Mouse (Mus musculus) stomach, embryonic 15.5 days (tissue): ENCODE measurements around the gene Ddx39b. TPM values are rescaled to one million over a fixed set of nuclear protein-coding genes. Genes with fewer than 3 reads are reported as not detected.
"Not testable (repeated sequence)": the region's sequence is repeated elsewhere in the genome, so short reads cannot be mapped to it uniquely, and the experiment has no call there.

Experiments
- ATAC-seq: fragments of 200-750 bp; cut with Nextera tagmentation; 2 replicates; pipeline ENCODE4 v1.8.0; 2017; ENCODE audit warnings: low read depth, moderate number of reproducible peaks, moderate TSS enrichment; ENCODE audit not compliant: insufficient read depth, low FRiP score
- H3K27ac ChIP-seq: fragments of 300-500 bp; sonication (generic); 2 replicates; pipeline ENCODE4 v1.5.1; 2015; ENCODE audit warnings: mild to moderate bottlenecking, inconsistent platforms
- H3K27me3 ChIP-seq: fragments of 300-500 bp; sonication (generic); replicated peaks from 2 replicates; pipeline ENCODE4 v1.6.1; 2015; ENCODE audit warnings: inconsistent platforms
- H3K36me3 ChIP-seq: fragments of 300-500 bp; sonication (generic); 2 replicates; pipeline ENCODE4 v1.6.1; 2015; ENCODE audit warnings: inconsistent platforms
- H3K4me1 ChIP-seq: fragments of 300-500 bp; sonication (generic); 2 replicates; pipeline ENCODE4 v1.6.1; 2015; ENCODE audit warnings: inconsistent platforms
- H3K4me2 ChIP-seq: fragments of 300-500 bp; sonication (generic); 2 replicates; pipeline ENCODE4 v1.6.1; 2015; ENCODE audit warnings: mild to moderate bottlenecking, inconsistent platforms
- H3K4me3 ChIP-seq: fragments of 300-500 bp; sonication (generic); replicated peaks from 2 replicates; pipeline ENCODE4 v1.5.1; 2015; ENCODE audit warnings: inconsistent platforms
- H3K9ac ChIP-seq: fragments of 300-500 bp; sonication (generic); 2 replicates; pipeline ENCODE4 v1.6.1; 2015; ENCODE audit warnings: inconsistent platforms
- H3K9me3 ChIP-seq: fragments of 300-500 bp; sonication (generic); 2 replicates; pipeline ENCODE4 v1.6.1; 2016; ENCODE audit warnings: inconsistent platforms
- WGBS: fragments of 180-500 bp; shearing (Covaris S2); methylation state at CpG from one replicate; pipeline ENCODE4 v1.1.7; 2015; 5-methylcytosine and 5-hydroxymethylcytosine counted together
- microRNA-seq: library from miRNA; unstranded; fragments of <30 nt; microRNA quantifications from one replicate; pipeline ENCODE4, GENCODE M21; 2016
- polyA plus RNA-seq: library from polyadenylated mRNA; unstranded; fragments of >200 nt; fragmentation: Nextera tagmentation; extraction: Ambion mirVana; gene quantifications from 2 replicates; pipeline ENCODE4 v1.2.1, GENCODE M21; 2015

The Ddx39b gene
- polyA plus RNA-seq, 1 experiment from 2014 or later, result 361 TPM

DNA sequence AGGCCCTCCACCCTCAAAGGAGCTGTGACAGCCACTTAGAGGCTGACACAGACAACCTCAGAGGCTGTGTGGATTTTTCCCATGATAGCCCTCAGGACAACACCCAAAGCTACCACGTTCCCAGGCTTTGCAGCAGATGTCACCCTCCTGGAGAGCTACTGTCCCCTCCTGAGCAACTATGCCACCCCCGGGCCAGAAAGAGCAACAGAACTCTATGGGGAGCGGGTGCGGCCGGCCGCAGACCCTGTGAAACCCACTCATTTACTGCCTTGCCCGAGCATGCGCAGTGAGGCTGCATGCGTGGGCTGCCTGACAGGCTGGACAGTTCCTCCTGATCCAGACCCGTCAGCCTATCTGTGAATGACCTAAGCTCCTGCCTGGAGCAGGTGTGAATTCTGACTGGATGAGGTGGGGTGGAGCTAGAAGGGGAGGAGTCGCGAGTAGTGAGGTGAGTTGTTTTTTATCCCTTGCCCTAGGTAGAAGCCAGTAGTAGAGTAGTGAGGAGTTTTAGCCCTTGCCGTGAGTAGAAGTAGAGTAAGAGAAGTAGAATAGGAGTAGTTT lies 34.8 kb downstream of the Ddx39b start:
- Histone ChIP-seq H3K27me3 (peaks cover 21% of the 10 kb centered on the region), H3K27ac (no peak overlapping the region), H3K4me2 (no peak overlapping the region), H3K9me3 (no peaks in the 10 kb centered on the region), H3K36me3 (no peaks in the 10 kb centered on the region), H3K4me3 (no peak overlapping the region), H3K4me1 (no peaks in the 10 kb centered on the region), H3K9ac (no peak overlapping the region; the same call in 1 of the 2 replicates)
- ATAC-seq, result no peak
- 15% methylated on average over 13 of the region's 13 CpGs for WGBS

DNA sequence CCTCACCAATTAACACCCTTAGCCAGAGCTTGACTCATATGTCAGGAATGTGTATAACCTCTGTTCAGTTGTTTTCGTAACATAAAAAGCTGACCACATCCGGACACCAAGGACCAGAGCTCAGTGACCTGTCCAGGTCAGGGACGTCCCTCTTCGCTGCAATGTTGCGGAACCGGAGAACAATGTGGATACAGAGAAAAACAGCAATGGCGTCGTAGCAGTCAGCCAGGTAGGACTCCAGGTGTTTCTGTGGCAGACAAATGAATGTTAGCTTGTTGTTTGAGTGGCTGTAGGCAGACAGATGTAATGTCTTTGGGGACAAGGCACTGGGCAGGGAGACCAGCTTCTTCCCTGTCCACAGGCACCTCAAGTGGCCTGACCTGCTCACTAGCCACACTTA lies 36.5 kb downstream of the Ddx39b start:
- Histone ChIP-seq H3K36me3 (no peaks in the 10 kb centered on the region), H3K4me1 (no peaks in the 10 kb centered on the region), H3K9me3 (no peaks in the 10 kb centered on the region), H3K4me3 (no peak overlapping the region), H3K4me2 (no peak overlapping the region), H3K27me3 (peaks cover 21% of the 10 kb centered on the region), H3K27ac (no peak overlapping the region), H3K9ac (no peak overlapping the region)
- WGBS, result 84% methylated on average over 8 of the region's 8 CpGs
- ATAC-seq, result no peak

DNA sequence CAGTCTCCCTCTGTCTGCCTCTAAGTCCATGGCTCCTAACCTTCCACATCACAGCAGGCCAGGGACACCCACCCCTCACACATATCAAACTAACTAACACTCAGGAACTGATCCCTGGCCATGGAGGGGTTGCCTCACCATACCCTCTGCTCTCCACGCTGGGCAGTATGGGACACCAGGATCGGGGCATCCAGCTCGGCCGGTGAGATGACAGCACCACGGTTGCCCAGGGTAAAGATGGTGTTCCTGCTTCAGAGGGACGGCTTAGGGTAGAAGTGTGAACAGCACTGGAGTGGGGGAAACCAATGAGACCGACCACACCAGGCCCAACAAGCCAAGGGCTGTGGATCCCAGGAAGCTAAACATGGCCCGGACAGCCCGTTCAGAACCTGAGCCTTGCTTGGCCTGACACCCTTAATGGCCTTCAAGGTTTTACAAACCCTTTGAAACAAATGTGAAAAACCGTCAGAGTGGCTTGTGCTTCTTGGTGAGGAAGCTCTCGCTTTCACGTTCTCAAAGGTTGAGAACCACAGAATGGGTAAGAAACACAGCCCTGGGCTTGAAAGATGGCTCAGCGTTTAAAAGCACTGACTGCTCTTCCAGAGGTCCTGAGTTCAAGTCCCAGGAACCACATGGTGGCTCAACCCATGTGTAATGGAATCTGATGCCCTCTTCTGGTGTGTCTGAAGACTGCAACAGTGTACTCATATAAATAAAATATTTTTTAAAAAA lies 37.6 kb downstream of the Ddx39b start:
- Histone ChIP-seq H3K36me3 (no peaks in the 10 kb centered on the region), H3K9ac (no peak overlapping the region), H3K4me2 (no peak overlapping the region), H3K9me3 (no peaks in the 10 kb centered on the region), H3K4me1 (no peaks in the 10 kb centered on the region), H3K27me3 (peaks cover 21% of the 10 kb centered on the region), H3K4me3 (no peak overlapping the region), H3K27ac (no peak overlapping the region)
- 86% methylated on average over 13 of the region's 13 CpGs for WGBS
- no peak for ATAC-seq

DNA sequence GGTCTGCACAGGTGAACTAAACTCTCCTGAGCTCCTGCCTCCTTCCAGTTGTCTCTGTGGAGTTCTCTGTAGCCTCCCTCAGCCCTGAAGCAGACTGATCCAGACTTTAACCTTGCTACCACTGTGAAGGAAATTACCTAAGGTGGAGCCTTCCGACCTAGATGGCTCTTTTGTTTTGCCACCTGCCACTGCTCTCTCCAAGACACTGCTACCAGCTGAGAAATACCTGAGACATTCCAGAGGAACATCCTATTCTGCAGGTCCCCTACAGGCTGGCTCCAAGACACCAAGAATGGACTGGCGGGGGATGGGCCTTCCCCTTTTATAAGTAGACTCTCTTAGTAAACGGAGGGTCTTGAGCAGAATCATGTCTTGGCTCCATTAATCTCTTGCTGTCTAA lies 38.7 kb downstream of the Ddx39b start:
- no peaks in the 10 kb centered on the region for H3K4me1 ChIP-seq

DNA sequence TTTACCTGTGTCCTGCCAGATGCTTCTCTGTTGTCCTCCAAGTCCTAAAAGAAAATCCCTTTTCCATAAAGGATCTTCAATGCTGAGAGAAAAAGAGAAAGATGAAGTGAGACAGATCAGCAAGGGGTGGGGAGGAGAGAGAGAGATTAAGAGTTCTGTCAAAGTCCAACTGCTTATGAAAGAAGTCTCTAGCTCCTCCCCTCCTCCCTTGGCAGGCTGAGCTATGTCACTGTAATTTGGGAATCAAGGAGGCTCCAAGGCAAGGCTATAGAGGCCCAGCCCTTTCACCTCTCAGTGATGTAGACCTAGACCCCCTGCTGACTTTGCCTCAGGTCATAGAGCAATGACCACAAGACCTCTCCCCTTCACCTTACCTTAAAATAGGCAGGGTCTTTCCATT lies 43.9 kb downstream of the Ddx39b start:
- Histone ChIP-seq H3K4me3 (no peak overlapping the region), H3K4me2 (no peak overlapping the region), H3K4me1 (no peaks in the 10 kb centered on the region), H3K36me3 (no peaks in the 10 kb centered on the region), H3K27ac (no peak overlapping the region), H3K9ac (no peak overlapping the region), H3K9me3 (no peaks in the 10 kb centered on the region), H3K27me3 (no peaks in the 10 kb centered on the region)
- no peak for ATAC-seq

More for the DNA sequence above, 38.7 kb downstream of the Ddx39b start:
- no peaks in the 10 kb centered on the region for H3K36me3 ChIP-seq
- H3K4me2 ChIP-seq, result no peak overlapping the region
- peaks cover 16% of the 10 kb centered on the region for H3K27me3 ChIP-seq
- no peaks in the 10 kb centered on the region for H3K9me3 ChIP-seq
- no peak for ATAC-seq
- H3K27ac ChIP-seq, result no peak overlapping the region
- H3K4me3 ChIP-seq, result no peak overlapping the region
- no peak overlapping the region for H3K9ac ChIP-seq
- 58% methylated on average over 3 of the region's 3 CpGs for WGBS

DNA sequence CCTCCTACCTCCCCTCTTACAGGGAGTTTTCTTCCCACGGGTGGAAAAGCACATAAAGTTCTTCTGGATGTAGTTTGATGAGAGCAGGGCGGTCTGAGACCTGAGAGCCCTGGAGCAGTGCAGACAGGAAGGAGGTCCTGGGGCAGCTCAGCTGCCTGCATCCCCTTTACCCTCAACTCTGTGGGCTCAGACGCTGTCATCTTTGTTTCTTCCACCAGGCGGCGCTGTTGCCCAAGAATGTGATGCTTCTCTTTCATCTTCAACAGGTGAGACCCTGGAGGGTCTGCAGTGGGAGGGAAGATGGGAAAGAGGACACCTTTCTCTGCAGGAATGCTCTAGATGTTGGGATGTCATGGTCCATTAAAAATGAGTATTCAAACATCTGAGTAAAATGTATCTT lies 54.2 kb downstream of the Ddx39b start:
- not testable (repeated sequence) for ATAC-seq, H3K27me3 ChIP-seq, H3K4me3 ChIP-seq, H3K4me2 ChIP-seq, H3K9me3 ChIP-seq, H3K36me3 ChIP-seq, H3K4me1 ChIP-seq, H3K27ac ChIP-seq, H3K9ac ChIP-seq
- WGBS, result 4% methylated on average over 5 of the region's 5 CpGs

DNA sequence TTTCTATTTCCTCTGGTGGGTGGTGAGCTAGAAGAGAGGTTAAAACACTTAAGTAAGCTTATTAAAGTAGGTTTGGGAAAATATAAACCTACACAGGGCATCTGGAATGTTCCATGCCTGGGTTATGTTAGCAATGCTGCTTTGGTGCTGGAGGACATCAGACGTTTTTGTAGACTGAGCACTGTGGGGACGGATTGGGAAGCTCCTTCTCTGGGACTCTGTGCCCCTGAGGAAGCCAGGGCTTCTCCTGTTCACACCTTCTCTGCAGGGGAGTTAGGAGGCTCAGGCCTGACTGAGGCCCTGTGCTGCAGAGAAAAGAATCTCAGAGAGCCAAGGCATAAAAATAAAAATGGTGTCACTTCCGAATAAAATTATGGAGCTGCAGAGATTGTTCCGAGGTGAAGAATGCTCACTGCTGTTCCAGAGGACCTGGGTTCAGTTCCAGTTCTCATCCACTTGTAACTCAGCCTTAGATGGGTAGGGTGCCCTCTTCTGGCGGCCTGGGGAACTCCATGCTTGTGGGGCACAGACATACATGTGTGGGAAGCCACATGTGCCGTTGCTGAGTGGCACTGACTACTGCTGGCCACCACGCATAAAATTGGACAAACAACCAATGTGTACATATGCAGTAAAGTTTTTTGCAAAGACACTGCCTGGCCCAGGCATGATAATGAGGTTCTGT lies 58.9 kb downstream of the Ddx39b start:
- not testable (repeated sequence) for H3K27ac ChIP-seq, H3K27me3 ChIP-seq, H3K4me1 ChIP-seq, H3K4me2 ChIP-seq, H3K4me3 ChIP-seq, ATAC-seq, H3K9me3 ChIP-seq, H3K9ac ChIP-seq, H3K36me3 ChIP-seq
- WGBS, result 82% methylated on average over 7 of the region's 7 CpGs

DNA sequence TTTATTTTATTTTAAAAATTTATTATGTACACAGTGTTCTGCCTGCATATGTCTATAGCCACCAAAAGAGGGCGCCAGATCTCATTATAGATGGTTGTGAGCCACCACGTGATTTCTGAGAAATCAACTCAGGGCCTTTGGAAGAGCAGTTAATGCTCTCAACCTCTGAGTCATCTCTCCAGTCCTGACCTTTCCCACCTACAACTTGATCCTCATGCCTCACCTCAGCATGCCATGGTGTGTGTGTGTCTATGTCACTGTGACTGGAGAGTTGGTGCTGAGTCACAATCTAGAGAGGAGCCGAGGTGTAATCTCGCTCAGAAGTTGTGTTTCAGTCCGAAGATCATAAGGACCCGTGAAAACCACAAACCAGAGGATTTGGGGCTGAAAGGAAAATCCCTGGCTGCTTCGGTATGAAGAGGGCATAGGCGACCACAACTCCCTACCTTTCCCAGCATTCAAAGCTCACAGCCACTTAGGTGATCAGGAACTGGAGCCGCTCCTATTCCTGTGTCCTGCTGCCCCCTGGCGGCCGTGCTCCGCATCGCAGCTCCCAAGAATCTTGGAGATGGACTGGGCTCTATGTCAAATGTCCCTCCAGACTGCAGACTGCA lies 60.2 kb downstream of the Ddx39b start:
- Histone ChIP-seq H3K4me1 (no peaks in the 10 kb centered on the region), H3K36me3 (no peaks in the 10 kb centered on the region), H3K4me3 (no peak overlapping the region), H3K9me3 (no peaks in the 10 kb centered on the region), H3K9ac (no peak overlapping the region), H3K27ac (no peak overlapping the region), H3K4me2 (no peak overlapping the region), H3K27me3 (0 out of 2 replicates have a peak, but pooled peaks cover 4% of the 10 kb centered on the region)
- no peak for ATAC-seq
- WGBS, result 23% methylated on average over 13 of the region's 13 CpGs

DNA sequence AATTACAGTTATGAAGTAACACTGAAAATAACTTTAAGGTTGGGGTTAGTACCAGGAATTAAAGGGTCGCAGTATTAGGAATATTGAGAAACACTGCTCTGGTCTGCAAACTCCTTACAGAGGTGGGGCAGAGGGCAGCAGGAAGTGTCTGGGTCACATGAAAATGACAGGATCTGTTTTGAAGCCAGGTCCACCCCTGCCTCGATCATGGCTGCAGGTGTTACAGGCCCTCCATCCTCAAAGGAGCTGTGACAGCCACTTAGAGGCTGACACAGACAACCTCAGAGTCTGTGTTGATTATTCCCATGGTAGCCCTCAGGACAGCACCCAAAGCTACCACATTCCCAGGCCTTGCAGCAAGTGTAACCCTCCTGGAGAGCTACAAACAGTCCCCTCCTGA lies 61.7 kb downstream of the Ddx39b start:
- Histone ChIP-seq H3K4me1 (no peaks in the 10 kb centered on the region), H3K9me3 (no peaks in the 10 kb centered on the region), H3K27ac (no peak overlapping the region), H3K4me2 (no peak overlapping the region), H3K4me3 (no peak overlapping the region), H3K36me3 (no peaks in the 10 kb centered on the region), H3K9ac (no peak overlapping the region), H3K27me3 (0 out of 2 replicates have a peak, but pooled peaks cover 4% of the 10 kb centered on the region)
- ATAC-seq, result no peak
- 67% methylated on average over 2 of the region's 2 CpGs for WGBS

Small RNA genes lying within 50 kb of the gene (microRNA-seq; reads per million reads assigned to microRNA genes)
- gene Mir6973a (not detected), gene Mir6974 (not detected), gene Mir6975 (2.5 reads per million, percentile 7 among the genes with 10 or more reads in this experiment), gene Mir8094 (not detected)

Other genes starting within 250 kb of the Ddx39b start
- 119 and 124 TPM in 2 replicates for gene Vars, start 240.8 kb upstream of the Ddx39b start, polyA plus RNA-seq
- gene Vwa7, start 225.2 kb upstream of the Ddx39b start, polyA plus RNA-seq, result 0.31 TPM in 2 replicates
- 13.2 and 14.8 TPM in 2 replicates for gene Sapcd1, start 213.7 kb upstream of the Ddx39b start, polyA plus RNA-seq
- gene Msh5, start 195.0 kb upstream of the Ddx39b start, polyA plus RNA-seq, result 3.8 and 4.8 TPM in 2 replicates
- 361 and 363 TPM in 2 replicates for gene Clic1, start 191.8 kb upstream of the Ddx39b start, polyA plus RNA-seq
- gene Ddah2, start 182.7 kb upstream of the Ddx39b start, polyA plus RNA-seq, result 210 and 216 TPM in 2 replicates
- 6.2 and 17.2 TPM in 2 replicates for gene Ly6g6c, start 176.4 kb upstream of the Ddx39b start, polyA plus RNA-seq
- gene Mpig6b, start 175.6 kb upstream of the Ddx39b start, polyA plus RNA-seq, result 0.44 and 0.73 TPM in 2 replicates
- gene Ly6g6e, start 164.8 kb upstream of the Ddx39b start, polyA plus RNA-seq, result 9.4 and 16.8 TPM in 2 replicates
- 3.6 and 4.4 TPM in 2 replicates for gene Ly6g6d, start 163.7 kb upstream of the Ddx39b start, polyA plus RNA-seq
- 0.15 and 0.41 TPM in 2 replicates for gene Ly6g6f, start 156.1 kb upstream of the Ddx39b start, polyA plus RNA-seq
- 92.0 and 97.8 TPM in 2 replicates for gene Abhd16a, start 152.5 kb upstream of the Ddx39b start, polyA plus RNA-seq
- gene Ly6g5c, start 133.5 kb upstream of the Ddx39b start, polyA plus RNA-seq, result not detected in 2 replicates
- 0.69 and 0.85 TPM in 2 replicates for gene Ly6g5b, start 126.3 kb upstream of the Ddx39b start, polyA plus RNA-seq
- gene Gpank1, start 120.3 kb upstream of the Ddx39b start, polyA plus RNA-seq, result 17.4 and 19.1 TPM in 2 replicates
- 251 and 262 TPM in 2 replicates for gene Csnk2b, start 119.7 kb upstream of the Ddx39b start, polyA plus RNA-seq
- gene D17H6S53E, start 115.4 kb upstream of the Ddx39b start, polyA plus RNA-seq, result 11.9 and 12.2 TPM in 2 replicates
- 21.2 and 47.5 TPM in 2 replicates for gene Apom, start 109.7 kb upstream of the Ddx39b start, polyA plus RNA-seq
- 42.2 and 48.0 TPM in 2 replicates for gene Bag6, start 106.6 kb upstream of the Ddx39b start, polyA plus RNA-seq
- gene Prrc2a, start 76.8 kb upstream of the Ddx39b start, polyA plus RNA-seq, result 148 and 172 TPM in 2 replicates
- gene Aif1, start 65.7 kb upstream of the Ddx39b start, polyA plus RNA-seq, result 18.7 and 21.9 TPM in 2 replicates
- 23.7 and 25.1 TPM in 2 replicates for gene Lst1, start 53.3 kb upstream of the Ddx39b start, polyA plus RNA-seq
- gene Ltb, start 47.3 kb upstream of the Ddx39b start, polyA plus RNA-seq, result 3.7 and 5.5 TPM in 2 replicates
- 0.18 and 0.28 TPM in 2 replicates for gene Tnf, start 39.7 kb upstream of the Ddx39b start, polyA plus RNA-seq
- 0.77 and 0.83 TPM in 2 replicates for gene Lta, start 36.4 kb upstream of the Ddx39b start, polyA plus RNA-seq
- gene Gm16181, start 20.9 kb upstream of the Ddx39b start, polyA plus RNA-seq, result 0.86 TPM in 1 of 2 replicates, not detected in the other
- 5.1 and 5.9 TPM in 2 replicates for gene Atp6v1g2, start 8.1 kb upstream of the Ddx39b start, polyA plus RNA-seq
- gene Nfkbil1, start 6.0 kb upstream of the Ddx39b start, polyA plus RNA-seq, result 12.5 and 14.1 TPM in 2 replicates
- 135 and 148 TPM in 2 replicates for gene H2-D1, start 21.0 kb downstream of the Ddx39b start, polyA plus RNA-seq
- gene H2-Q1, start 78.7 kb downstream of the Ddx39b start, polyA plus RNA-seq, result 0.92 and 1.4 TPM in 2 replicates
- gene H2-Q2, start 100.5 kb downstream of the Ddx39b start, polyA plus RNA-seq, result 15.1 and 21.0 TPM in 2 replicates
- gene H2-Q4, start 137.9 kb downstream of the Ddx39b start, polyA plus RNA-seq, result 4.8 and 4.9 TPM in 2 replicates
- 1.3 and 1.7 TPM in 2 replicates for gene H2-Q6, start 183.1 kb downstream of the Ddx39b start, polyA plus RNA-seq
- gene H2-Q7, start 197.4 kb downstream of the Ddx39b start, polyA plus RNA-seq, result 4.8 and 5.6 TPM in 2 replicates
- 16.3 and 29.3 TPM in 2 replicates for gene H2-Q10, start 228.3 kb downstream of the Ddx39b start, polyA plus RNA-seq